Mouse (Mus musculus): Measurements from ENCODE around the gene Ccdc151. TPM values are rescaled to one million over a fixed set of nuclear protein-coding genes. Genes with fewer than 3 reads are reported as not detected.

The Ccdc151 gene
- polyA plus RNA-seq, 1 experiment from 2014 or later, result 6.3 TPM

GRCm38 (mm10) chr9:21962416-21963059 is 39.9 kb downstream of the Ccdc151 start:
- H3K27me3 ChIP-seq (ENCODE audit: low read depth, poor library complexity, severe bottlenecking), result peaks cover 63% of the 10 kb centered on the region
- H3K9me3 ChIP-seq (replicated peaks), result no peaks in the 10 kb centered on the region
- WGBS, result 3% methylated on average over 34 of the region's 34 CpGs
- H3K4me3 ChIP-seq, result peak overlapping the region; percentile 57
- H3K4me1 ChIP-seq, result peaks cover 37% of the 10 kb centered on the region
- peaks cover 9% of the 10 kb centered on the region for H3K36me3 ChIP-seq
- H3K27ac ChIP-seq (replicated peaks), result peak overlapping the region; percentile 19; the same call in 1 of the 2 replicates
- peak; percentile 79 for DNase-seq (ENCODE audit: low spot score)

- DNase-seq (ENCODE audit: low spot score), result no peak
- Histone ChIP-seq H3K4me3 (peak overlapping the region; percentile 57), H3K36me3 (peaks cover 12% of the 10 kb centered on the region), H3K27me3 (ENCODE audit: low read depth, poor library complexity, severe bottlenecking) (peaks cover 63% of the 10 kb centered on the region), H3K9me3 (replicated peaks) (no peaks in the 10 kb centered on the region), H3K4me1 (peaks cover 37% of the 10 kb centered on the region), H3K27ac (replicated peaks) (peak overlapping the region; percentile 19; the same call in 1 of the 2 replicates)
- 1% methylated on average over 15 of the region's 15 CpGs for WGBS
Measured at GRCm38 (mm10) chr9:21962010-21962409, 40.4 kb downstream of the Ccdc151 start.

- Histone ChIP-seq H3K9me3 (replicated peaks) (no peaks in the 10 kb centered on the region), H3K4me1 (peaks cover 41% of the 10 kb centered on the region), H3K27me3 (ENCODE audit: low read depth, poor library complexity, severe bottlenecking) (peaks cover 63% of the 10 kb centered on the region), H3K27ac (replicated peaks) (no peak overlapping the region), H3K4me3 (peak overlapping the region; percentile 57), H3K36me3 (peaks cover 12% of the 10 kb centered on the region)
- no peak for DNase-seq (ENCODE audit: low spot score)
- WGBS, result 1% methylated on average over 35 of the region's 35 CpGs
Measured at GRCm38 (mm10) chr9:21961366-21961980, 41.0 kb downstream of the Ccdc151 start.

- Histone ChIP-seq H3K27ac (replicated peaks) (0 out of 2 replicates have a peak overlapping the region, but pooled peaks have one; percentile 35), H3K4me1 (peaks cover 44% of the 10 kb centered on the region), H3K27me3 (ENCODE audit: low read depth, poor library complexity, severe bottlenecking) (peaks cover 63% of the 10 kb centered on the region), H3K36me3 (peaks cover 12% of the 10 kb centered on the region), H3K9me3 (replicated peaks) (no peaks in the 10 kb centered on the region), H3K4me3 (peak overlapping the region; percentile 57)
- WGBS, result 9% methylated on average over 26 of the region's 26 CpGs
- DNase-seq (ENCODE audit: low spot score), result peak; percentile 44
Measured at GRCm38 (mm10) chr9:21960558-21961208, 41.8 kb downstream of the Ccdc151 start.

- WGBS, result 55% methylated on average over 9 of the region's 9 CpGs
- peaks cover 63% of the 10 kb centered on the region for H3K27me3 ChIP-seq (ENCODE audit: low read depth, poor library complexity, severe bottlenecking)
- H3K4me1 ChIP-seq, result peaks cover 44% of the 10 kb centered on the region
- DNase-seq (ENCODE audit: low spot score), result no peak
- H3K36me3 ChIP-seq, result peaks cover 12% of the 10 kb centered on the region
- H3K9me3 ChIP-seq (replicated peaks), result no peaks in the 10 kb centered on the region
- H3K4me3 ChIP-seq, result peak overlapping the region; percentile 57
- H3K27ac ChIP-seq (replicated peaks), result no peak overlapping the region
Measured at GRCm38 (mm10) chr9:21960135-21960534, 42.3 kb downstream of the Ccdc151 start.

GRCm38 (mm10) chr9:21959244-21959643 is 43.2 kb downstream of the Ccdc151 start:
- Histone ChIP-seq H3K4me3 (no peak overlapping the region), H3K4me1 (peaks cover 49% of the 10 kb centered on the region), H3K36me3 (peaks cover 12% of the 10 kb centered on the region), H3K27me3 (ENCODE audit: low read depth, poor library complexity, severe bottlenecking) (peaks cover 62% of the 10 kb centered on the region), H3K9me3 (replicated peaks) (no peaks in the 10 kb centered on the region), H3K27ac (replicated peaks) (no peak overlapping the region)
- whole genome bisulfite sequencing, result 89% methylated on average over 7 of the region's 7 CpGs
- no peak for DNase-seq (ENCODE audit: low spot score)

- H3K4me3 ChIP-seq, result no peak overlapping the region
- H3K9me3 ChIP-seq (replicated peaks), result no peaks in the 10 kb centered on the region
- H3K36me3 ChIP-seq, result peaks cover 12% of the 10 kb centered on the region
- no peak overlapping the region for H3K27ac ChIP-seq (replicated peaks)
- 92% methylated on average over 5 of the region's 5 CpGs for WGBS
- H3K4me1 ChIP-seq, result peaks cover 52% of the 10 kb centered on the region
- peaks cover 53% of the 10 kb centered on the region for H3K27me3 ChIP-seq (ENCODE audit: low read depth, poor library complexity, severe bottlenecking)
- no peak for DNase-seq (ENCODE audit: low spot score)
Measured at GRCm38 (mm10) chr9:21958372-21958771, 44.1 kb downstream of the Ccdc151 start.

GRCm38 (mm10) chr9:21955570-21956281 is 46.7 kb downstream of the Ccdc151 start, which contains the start of gene Swsap1:
TSS of gene Swsap1 (plus strand) at chr9:21955755.
- Histone ChIP-seq H3K9me3 (replicated peaks) (no peaks in the 10 kb centered on the region), H3K36me3 (peaks cover 12% of the 10 kb centered on the region), H3K27me3 (ENCODE audit: low read depth, poor library complexity, severe bottlenecking) (peaks cover 27% of the 10 kb centered on the region), H3K27ac (replicated peaks) (peak within 1 kb of the TSS; percentile 96), H3K4me1 (peaks cover 32% of the 10 kb centered on the region), H3K4me3 (peak within 1 kb of the TSS; percentile 78)
- DNase-seq (ENCODE audit: low spot score), result peak; percentile 98
- WGBS, result under 1% methylated on average over 54 of the region's 54 CpGs

GRCm38 (mm10) chr9:21955225-21955569 is 47.2 kb downstream of the Ccdc151 start:
- WGBS, result 3% methylated on average over 18 of the region's 18 CpGs
- no peak for DNase-seq (ENCODE audit: low spot score)
- Histone ChIP-seq H3K9me3 (replicated peaks) (no peaks in the 10 kb centered on the region), H3K4me3 (peak overlapping the region; percentile 78), H3K27ac (replicated peaks) (peak overlapping the region; percentile 96), H3K4me1 (peaks cover 26% of the 10 kb centered on the region), H3K36me3 (peaks cover 12% of the 10 kb centered on the region), H3K27me3 (ENCODE audit: low read depth, poor library complexity, severe bottlenecking) (peaks cover 22% of the 10 kb centered on the region)

GRCm38 (mm10) chr9:21954635-21955034 is 47.8 kb downstream of the Ccdc151 start:
- H3K9me3 ChIP-seq (replicated peaks), result no peaks in the 10 kb centered on the region
- H3K4me3 ChIP-seq, result peak overlapping the region; percentile 78
- 81% methylated on average over 3 of the region's 3 CpGs for WGBS
- H3K27me3 ChIP-seq (ENCODE audit: low read depth, poor library complexity, severe bottlenecking), result peaks cover 16% of the 10 kb centered on the region
- peaks cover 12% of the 10 kb centered on the region for H3K36me3 ChIP-seq
- DNase-seq (ENCODE audit: low spot score), result no peak
- H3K4me1 ChIP-seq, result peaks cover 26% of the 10 kb centered on the region
- H3K27ac ChIP-seq (replicated peaks), result no peak overlapping the region

GRCm38 (mm10) chr9:21953600-21953999 is 48.8 kb downstream of the Ccdc151 start:
- peak; percentile 39 for DNase-seq (ENCODE audit: low spot score)
- Histone ChIP-seq H3K4me3 (no peak overlapping the region), H3K9me3 (replicated peaks) (no peaks in the 10 kb centered on the region), H3K27me3 (ENCODE audit: low read depth, poor library complexity, severe bottlenecking) (peaks cover 12% of the 10 kb centered on the region), H3K27ac (replicated peaks) (no peak overlapping the region), H3K36me3 (peaks cover 12% of the 10 kb centered on the region), H3K4me1 (peaks cover 26% of the 10 kb centered on the region)
- WGBS, result 11% methylated on average over 3 of the region's 3 CpGs

GRCm38 (mm10) chr9:21951977-21952376 is 50.5 kb downstream of the Ccdc151 start:
- Histone ChIP-seq H3K4me1 (peaks cover 36% of the 10 kb centered on the region), H3K9me3 (replicated peaks) (no peaks in the 10 kb centered on the region)
- WGBS, result 82% methylated on average over 3 of the region's 3 CpGs

More at GRCm38 (mm10) chr9:21951977-21952376, 50.5 kb downstream of the Ccdc151 start:
- peaks cover 23% of the 10 kb centered on the region for H3K27me3 ChIP-seq (ENCODE audit: low read depth, poor library complexity, severe bottlenecking)
- H3K27ac ChIP-seq (replicated peaks), result no peak overlapping the region
- no peaks in the 10 kb centered on the region for H3K36me3 ChIP-seq
- no peak for DNase-seq (ENCODE audit: low spot score)
- H3K4me3 ChIP-seq, result no peak overlapping the region

All from midbrain, embryonic 10.5 days (tissue).